ENCODE assay signal across 8 mouse cellular contexts in genomic region chr8:80057198-80058174, GRCm38 (mm10). TPM values are rescaled to one million over a fixed set of nuclear protein-coding genes. Genes with fewer than 3 reads are reported as not detected.
DNase-seq lines count a peak whose midpoint lies in the region; ATAC-seq and TF ChIP-seq lines count a peak whose summit lies in the region.

Gene Hhip (minus strand): TSS chr8:80058006.

- H3K9ac ChIP-seq in hindbrain, embryonic 15.5 days = peak within 1 kb of the TSS; percentile 34
- H3K9ac ChIP-seq in limb, embryonic 13.5 days = peak within 1 kb of the TSS; percentile 73
- H3K9ac ChIP-seq in midbrain, embryonic 12.5 days (replicated peaks) = peak within 1 kb of the TSS; percentile 62
- peak within 1 kb of the TSS; percentile 60 for H3K9ac ChIP-seq in stomach, postnatal 0 days (ENCODE audit: low read length)

- DNase-seq in cerebellum, postnatal 10 days = peak; percentile 68 to 79
- DNase-seq in cerebellum, adult 11 months = no peak
- DNase-seq in ES-CJ7 (ENCODE audit: low read depth, low spot score) = peak; percentile 46
- DNase-seq in forebrain, embryonic 10.5 days (ENCODE audit: extremely low spot score, low spot score) = peak; percentile 57
- peak; percentile 39 for DNase-seq in stomach, postnatal 0 days (ENCODE audit: low spot score)

- H3K4me1 ChIP-seq in forebrain, embryonic 10.5 days = peaks cover 51% of the 10 kb centered on the region
- H3K4me1 ChIP-seq in hindbrain, embryonic 15.5 days (replicated peaks) = peaks cover 24% of the 10 kb centered on the region
- H3K4me1 ChIP-seq in limb, embryonic 13.5 days = peaks cover 34% of the 10 kb centered on the region
- H3K4me1 ChIP-seq in midbrain, embryonic 12.5 days = peaks cover 28% of the 10 kb centered on the region
- no peaks in the 10 kb centered on the region; the same call in 1 of the 2 replicates for H3K4me1 ChIP-seq in stomach, postnatal 0 days (replicated peaks; ENCODE audit: control insufficient read depth, insufficient read depth)

- no peaks in the 10 kb centered on the region for H3K9me3 ChIP-seq in forebrain, embryonic 10.5 days
- no peaks in the 10 kb centered on the region for H3K9me3 ChIP-seq in hindbrain, embryonic 15.5 days
- no peaks in the 10 kb centered on the region for H3K9me3 ChIP-seq in limb, embryonic 13.5 days
- no peaks in the 10 kb centered on the region for H3K9me3 ChIP-seq in midbrain, embryonic 12.5 days
- H3K9me3 ChIP-seq in stomach, postnatal 0 days (ENCODE audit: control insufficient read depth, low read length) = no peaks in the 10 kb centered on the region

- peak within 1 kb of the TSS; percentile 72 for H3K27ac ChIP-seq in forebrain, embryonic 10.5 days
- H3K27ac ChIP-seq in hindbrain, embryonic 15.5 days (replicated peaks) = no peak within 1 kb of the TSS
- 0 out of 2 replicates have a peak within 1 kb of the TSS, but pooled peaks have one; percentile 44 for H3K27ac ChIP-seq in limb, embryonic 13.5 days
- no peak within 1 kb of the TSS for H3K27ac ChIP-seq in midbrain, embryonic 12.5 days (replicated peaks)
- peak within 1 kb of the TSS; percentile 30; the same call in 1 of the 2 replicates for H3K27ac ChIP-seq in stomach, postnatal 0 days (replicated peaks)

- WGBS in forebrain, embryonic 10.5 days = under 1% methylated on average over 36 of the region's 56 CpGs
- WGBS in hindbrain, embryonic 15.5 days = under 1% methylated on average over 43 of the region's 56 CpGs
- WGBS in limb, embryonic 13.5 days = under 1% methylated on average over 35 of the region's 56 CpGs
- under 1% methylated on average over 39 of the region's 56 CpGs for WGBS in midbrain, embryonic 12.5 days
- 0% methylated on average over 35 of the region's 56 CpGs for WGBS in stomach, postnatal 0 days

- peaks cover 94% of the 10 kb centered on the region for H3K27me3 ChIP-seq in forebrain, embryonic 10.5 days (ENCODE audit: poor library complexity, severe bottlenecking)
- peaks cover 43% of the 10 kb centered on the region for H3K27me3 ChIP-seq in hindbrain, embryonic 15.5 days
- H3K27me3 ChIP-seq in limb, embryonic 13.5 days = peaks cover 30% of the 10 kb centered on the region
- H3K27me3 ChIP-seq in midbrain, embryonic 12.5 days = peaks cover 74% of the 10 kb centered on the region
- peaks cover 6% of the 10 kb centered on the region; the same call in 1 of the 2 replicates for H3K27me3 ChIP-seq in stomach, postnatal 0 days (ENCODE audit: control insufficient read depth, insufficient read depth, low read length)

- peak; percentile 39 for TF ChIP-seq CTCF in stomach, postnatal 0 days (IDR thresholded peaks at IDR 0.05; ENCODE audit: low read depth)

- peak within 1 kb of the TSS; percentile 64 for H3K4me3 ChIP-seq in forebrain, embryonic 10.5 days
- peak within 1 kb of the TSS; percentile 62 for H3K4me3 ChIP-seq in hindbrain, embryonic 15.5 days
- peak within 1 kb of the TSS; percentile 61 for H3K4me3 ChIP-seq in limb, embryonic 13.5 days
- peak within 1 kb of the TSS; percentile 55 for H3K4me3 ChIP-seq in midbrain, embryonic 12.5 days
- peak within 1 kb of the TSS; percentile 51 for H3K4me3 ChIP-seq in stomach, postnatal 0 days (ENCODE audit: low read depth, low read length)

- peak; percentile 80 for ATAC-seq in hindbrain, embryonic 15.5 days (ENCODE audit: low FRiP score, low read depth)
- peak; percentile 62 for ATAC-seq in limb, embryonic 13.5 days (ENCODE audit: low FRiP score, low read depth)
- ATAC-seq in midbrain, embryonic 12.5 days (ENCODE audit: low FRiP score, low read depth) = peak; percentile 67
- ATAC-seq in stomach, postnatal 0 days (ENCODE audit: low FRiP score, low TSS enrichment) = peak; percentile 75; the same call in 1 of the 2 replicates

- no peak for TF ChIP-seq EP300 in stomach, postnatal 0 days (optimal IDR thresholded peaks at IDR 0.05)

- peak within 1 kb of the TSS; percentile 97 for H3K4me2 ChIP-seq in hindbrain, embryonic 15.5 days
- H3K4me2 ChIP-seq in limb, embryonic 13.5 days (replicated peaks) = peak within 1 kb of the TSS; percentile 92
- H3K4me2 ChIP-seq in midbrain, embryonic 12.5 days (replicated peaks) = peak within 1 kb of the TSS; percentile 94
- H3K4me2 ChIP-seq in stomach, postnatal 0 days (replicated peaks; ENCODE audit: low read depth) = peak within 1 kb of the TSS; percentile 69

- no peaks in the 10 kb centered on the region for H3K36me3 ChIP-seq in forebrain, embryonic 10.5 days (replicated peaks)
- H3K36me3 ChIP-seq in hindbrain, embryonic 15.5 days = no peaks in the 10 kb centered on the region
- no peaks in the 10 kb centered on the region for H3K36me3 ChIP-seq in limb, embryonic 13.5 days
- H3K36me3 ChIP-seq in midbrain, embryonic 12.5 days = no peaks in the 10 kb centered on the region
- no peaks in the 10 kb centered on the region for H3K36me3 ChIP-seq in stomach, postnatal 0 days (ENCODE audit: control insufficient read depth, insufficient read depth, low read length)

RNA-seq across cellular contexts. Expression of gene Hhip, which starts in this region (rescaled TPM):
- polyA plus RNA-seq in forebrain, embryonic 10.5 days (2016; fragmentation: Nextera tagmentation; extraction: Ambion mirVana) = 1.7 and 2.1 TPM in 2 replicates
- polyA plus RNA-seq in hindbrain, embryonic 15.5 days (2015; fragmentation: Nextera tagmentation; extraction: Ambion mirVana) = 2.6 and 3.1 TPM in 2 replicates
- polyA plus RNA-seq in limb, embryonic 13.5 days (2015; fragmentation: Nextera tagmentation; extraction: Ambion mirVana) = 14.0 and 15.9 TPM in 2 replicates
- 1.4 and 2.7 TPM in 2 replicates for polyA plus RNA-seq in midbrain, embryonic 12.5 days (2016; fragmentation: Nextera tagmentation; extraction: Ambion mirVana)
- 8.4 and 10.6 TPM in 2 replicates for polyA plus RNA-seq in stomach, postnatal 0 days (2015; fragmentation: Nextera tagmentation; extraction: Ambion mirVana)

Comparison
In these comparisons a context has a peak if more than half of its experiments do, and no peak if none do; other contexts are left out.
1. H3K27ac ChIP-seq: peak in forebrain, embryonic 10.5 days (single experiment), limb, embryonic 13.5 days (single experiment) and stomach, postnatal 0 days (single experiment); none in hindbrain, embryonic 15.5 days (single experiment) and midbrain, embryonic 12.5 days (single experiment).
2. Peak in every context shown above with its lines, with median percentiles within 50 percentile points of each other: H3K4me3 ChIP-seq, ATAC-seq, H3K4me2 ChIP-seq and H3K9ac ChIP-seq.